In the genomic region with DNA sequence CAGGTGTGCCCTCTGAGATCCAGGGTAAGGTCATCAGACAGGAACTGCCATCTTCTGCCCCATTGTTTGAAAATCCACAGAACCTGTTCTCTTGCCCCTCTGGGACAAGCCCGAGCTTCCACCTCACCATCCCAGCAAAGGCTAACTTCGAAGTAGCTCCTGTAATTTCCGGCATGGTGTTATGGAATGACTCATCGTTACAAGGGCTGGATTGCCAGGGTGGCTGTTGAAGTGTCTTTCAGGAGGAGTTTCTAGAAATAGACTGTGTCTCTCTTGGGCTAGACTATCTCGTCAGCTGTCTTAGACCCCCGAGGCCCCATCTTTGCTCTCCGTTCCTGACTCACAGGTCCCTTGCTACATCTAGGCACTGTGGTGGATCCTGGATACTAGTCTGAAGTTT, we compare ENCODE assay signal across 18 mouse cellular contexts. TPM values are rescaled to one million over a fixed set of nuclear protein-coding genes. Genes with fewer than 3 reads are reported as not detected.
"Had no signal": no experiment of that assay in that cellular context is flagged by ENCODE, and none has a peak within 500 bp of the region (broad histone marks: within the 10 kb centered on the region; RNA-seq: fewer than 3 reads in every experiment).

No protein-coding gene starts in this region.

- H3K4me3 ChIP-seq: neural tube, embryonic 15.5 days; stomach, embryonic 15.5 days had no signal

- DNase-seq: retina, postnatal 1 day; right cerebral cortex, adult 18-20 months; right cerebral cortex, postnatal 14 days; right cerebral cortex, postnatal 25 days; right cerebral cortex, postnatal 4 days; spleen, adult 18-20 months; thymus, adult 18-20 months; thymus, adult 2 months; thymus, postnatal 14 days; thymus, postnatal 25 days; thymus, postnatal 36 days; thymus, postnatal 4 days had no signal

- H3K9ac ChIP-seq: neural tube, embryonic 15.5 days; stomach, embryonic 15.5 days had no signal

- H3K36me3 ChIP-seq: neural tube, embryonic 15.5 days; stomach, embryonic 15.5 days had no signal

- H3K4me2 ChIP-seq: neural tube, embryonic 15.5 days; stomach, embryonic 15.5 days had no signal

- H3K4me1 ChIP-seq: stomach, embryonic 15.5 days had no signal

- H3K9me3 ChIP-seq: neural tube, embryonic 15.5 days; stomach, embryonic 15.5 days had no signal

- H3K27me3 ChIP-seq: neural tube, embryonic 15.5 days; stomach, embryonic 15.5 days had no signal

- H3K27ac ChIP-seq: neural tube, embryonic 15.5 days; stomach, embryonic 15.5 days; stomach, postnatal 0 days had no signal

RNA-seq across cellular contexts. Expression of gene Tunar, which starts 10.8 kb away (rescaled TPM):
- polyA plus RNA-seq: spleen, adult 2 months; thymus, postnatal 0 days; urinary bladder, adult 2 months had no signal
